Mouse (Mus musculus): ENCODE data around the gene Aloxe3. TPM values are rescaled to one million over a fixed set of nuclear protein-coding genes. Genes with fewer than 3 reads are reported as not detected.
A peak's percentile ranks its signal among the peaks of the same experiment; 100 is the strongest.

The Aloxe3 gene
- polyA plus RNA-seq, 1 experiment, result 1.2 TPM

- WGBS, result under 1% methylated on average over 27 of the region's 27 CpGs
- Histone ChIP-seq H3K36me3 (ENCODE audit: control insufficient read depth, insufficient read depth, low read length) (peaks cover 6% of the 10 kb centered on the region; the same call in 1 of the 2 replicates), H3K4me1 (ENCODE audit: control insufficient read depth, insufficient read depth, insufficient read length, low read length) (peaks cover 26% of the 10 kb centered on the region; the same call in 1 of the 2 replicates), H3K27me3 (ENCODE audit: control insufficient read depth, insufficient read depth, low read length) (no peaks in the 10 kb centered on the region), H3K4me3 (ENCODE audit: low read depth, low read length) (peak overlapping the region; percentile 70), H3K27ac (ENCODE audit: insufficient read depth, low read depth, low read length) (peak overlapping the region; percentile 98)
- TF ChIP-seq CTCF (IDR thresholded peaks at IDR 0.05; ENCODE audit: extremely low read depth, insufficient read length, insufficient replicate concordance, low read depth, low read length) (no peak), POLR2A (IDR thresholded peaks at IDR 0.05; ENCODE audit: low read depth, low read length) (no peak; the same call in 1 of the 2 replicates)
These were observed 30.0 kb upstream of the Aloxe3 start for GRCm38 (mm10) chr11:69095511-69096231.

- 5% methylated on average over 9 of the region's 9 CpGs for WGBS
- Histone ChIP-seq H3K4me1 (ENCODE audit: control insufficient read depth, insufficient read depth, insufficient read length, low read length) (peaks cover 29% of the 10 kb centered on the region; the same call in 1 of the 2 replicates), H3K4me3 (ENCODE audit: low read depth, low read length) (peak overlapping the region; percentile 64), H3K27me3 (ENCODE audit: control insufficient read depth, insufficient read depth, low read length) (no peaks in the 10 kb centered on the region), H3K27ac (ENCODE audit: insufficient read depth, low read depth, low read length) (peak overlapping the region; percentile 98), H3K36me3 (ENCODE audit: control insufficient read depth, insufficient read depth, low read length) (peaks cover 13% of the 10 kb centered on the region)
- TF ChIP-seq CTCF (IDR thresholded peaks at IDR 0.05; ENCODE audit: extremely low read depth, insufficient read length, insufficient replicate concordance, low read depth, low read length), result no peak
- TF ChIP-seq POLR2A (IDR thresholded peaks at IDR 0.05; ENCODE audit: low read depth, low read length), result no peak
These were observed 29.2 kb upstream of the Aloxe3 start for GRCm38 (mm10) chr11:69096360-69096986.

GRCm38 (mm10) chr11:69096987-69097900, 28.5 kb upstream of the Aloxe3 start:
- peak overlapping the region; percentile 64 for H3K4me3 ChIP-seq (ENCODE audit: low read depth, low read length)
- peaks cover 21% of the 10 kb centered on the region for H3K36me3 ChIP-seq (ENCODE audit: control insufficient read depth, insufficient read depth, low read length)
- H3K27ac ChIP-seq (ENCODE audit: insufficient read depth, low read depth, low read length), result peak overlapping the region; percentile 99
- peaks cover 29% of the 10 kb centered on the region; the same call in 1 of the 2 replicates for H3K4me1 ChIP-seq (ENCODE audit: control insufficient read depth, insufficient read depth, insufficient read length, low read length)
- no peaks in the 10 kb centered on the region for H3K27me3 ChIP-seq (ENCODE audit: control insufficient read depth, insufficient read depth, low read length)
- TF ChIP-seq POLR2A (IDR thresholded peaks at IDR 0.05; ENCODE audit: low read depth, low read length) (peak; percentile 59), CTCF (IDR thresholded peaks at IDR 0.05; ENCODE audit: extremely low read depth, insufficient read length, insufficient replicate concordance, low read depth, low read length) (peak; percentile 3; the same call in 1 of the 2 replicates)
- WGBS, result 1% methylated on average over 29 of the region's 29 CpGs

GRCm38 (mm10) chr11:69098039-69098761, 27.5 kb upstream of the Aloxe3 start:
- 10% methylated on average over 8 of the region's 8 CpGs for WGBS
- Histone ChIP-seq H3K4me1 (ENCODE audit: control insufficient read depth, insufficient read depth, insufficient read length, low read length) (peaks cover 26% of the 10 kb centered on the region; the same call in 1 of the 2 replicates), H3K4me3 (ENCODE audit: low read depth, low read length) (peak overlapping the region; percentile 65), H3K27me3 (ENCODE audit: control insufficient read depth, insufficient read depth, low read length) (no peaks in the 10 kb centered on the region), H3K36me3 (ENCODE audit: control insufficient read depth, insufficient read depth, low read length) (peaks cover 28% of the 10 kb centered on the region), H3K27ac (ENCODE audit: insufficient read depth, low read depth, low read length) (peak overlapping the region; percentile 99)
- TF ChIP-seq CTCF (IDR thresholded peaks at IDR 0.05; ENCODE audit: extremely low read depth, insufficient read length, insufficient replicate concordance, low read depth, low read length) (no peak), POLR2A (IDR thresholded peaks at IDR 0.05; ENCODE audit: low read depth, low read length) (no peak; the same call in 1 of the 2 replicates)

GRCm38 (mm10) chr11:69098762-69099091, 27.0 kb upstream of the Aloxe3 start:
- H3K4me1 ChIP-seq (ENCODE audit: control insufficient read depth, insufficient read depth, insufficient read length, low read length), result peaks cover 26% of the 10 kb centered on the region; the same call in 1 of the 2 replicates
- TF ChIP-seq CTCF (IDR thresholded peaks at IDR 0.05; ENCODE audit: extremely low read depth, insufficient read length, insufficient replicate concordance, low read depth, low read length), result no peak
- peak; percentile 78 for TF ChIP-seq POLR2A (IDR thresholded peaks at IDR 0.05; ENCODE audit: low read depth, low read length)
- H3K36me3 ChIP-seq (ENCODE audit: control insufficient read depth, insufficient read depth, low read length), result peaks cover 33% of the 10 kb centered on the region
- H3K27me3 ChIP-seq (ENCODE audit: control insufficient read depth, insufficient read depth, low read length), result no peaks in the 10 kb centered on the region
- H3K4me3 ChIP-seq (ENCODE audit: low read depth, low read length), result peak overlapping the region; percentile 65
- under 1% methylated on average over 19 of the region's 19 CpGs for WGBS
- H3K27ac ChIP-seq (ENCODE audit: insufficient read depth, low read depth, low read length), result peak overlapping the region; percentile 99

- peaks cover 26% of the 10 kb centered on the region; the same call in 1 of the 2 replicates for H3K4me1 ChIP-seq (ENCODE audit: control insufficient read depth, insufficient read depth, insufficient read length, low read length)
- 4% methylated on average over 22 of the region's 22 CpGs for whole genome bisulfite sequencing
- 0 out of 2 replicates have a peak, but pooled peaks have one; percentile 16 for TF ChIP-seq POLR2A (IDR thresholded peaks at IDR 0.05; ENCODE audit: low read depth, low read length)
- TF ChIP-seq CTCF (IDR thresholded peaks at IDR 0.05; ENCODE audit: extremely low read depth, insufficient read length, insufficient replicate concordance, low read depth, low read length), result no peak
- no peaks in the 10 kb centered on the region for H3K27me3 ChIP-seq (ENCODE audit: control insufficient read depth, insufficient read depth, low read length)
- H3K36me3 ChIP-seq (ENCODE audit: control insufficient read depth, insufficient read depth, low read length), result peaks cover 39% of the 10 kb centered on the region
- H3K4me3 ChIP-seq (ENCODE audit: low read depth, low read length), result peak overlapping the region; percentile 65
- H3K27ac ChIP-seq (ENCODE audit: insufficient read depth, low read depth, low read length), result peak overlapping the region; percentile 99
These were observed 26.4 kb upstream of the Aloxe3 start for GRCm38 (mm10) chr11:69099177-69099914.
